Comparison of ENCODE assay signal across 1 mouse cellular context in the genomic region with DNA sequence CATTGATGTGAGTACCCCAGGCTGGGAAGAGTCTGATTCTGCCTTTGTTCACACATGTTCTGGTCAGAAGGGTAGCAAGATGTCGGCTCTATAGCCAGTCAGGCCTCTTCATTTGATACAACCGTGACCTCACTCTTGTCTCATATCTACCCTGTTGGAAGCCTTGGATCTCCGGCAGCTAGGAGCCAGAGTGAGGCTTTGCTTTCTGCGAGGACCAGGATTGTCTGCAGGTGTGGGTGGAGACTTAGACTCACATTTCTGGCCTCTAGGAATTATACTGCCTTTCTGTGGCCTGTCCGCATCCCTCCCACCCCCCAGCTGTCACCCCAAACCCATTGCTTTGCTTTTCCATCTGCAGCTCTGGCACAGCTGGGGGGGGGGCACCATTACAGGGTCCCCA.
TF ChIP-seq lines count a peak whose summit lies in the region.

No protein-coding gene starts in this region.

TF ChIP-seq in ES-E14, 5 proteins besides CTCF, POLR2A, EP300 and RAD21:
- TF ChIP-seq MAFK (IDR thresholded peaks at IDR 0.05; ENCODE audit: insufficient read depth, low read depth, low read length) (no peak), ZC3H11A (IDR thresholded peaks at IDR 0.05; ENCODE audit: borderline replicate concordance, low read depth, low read length) (no peak)
